Mouse (Mus musculus): Measurements from ENCODE around the gene Otud3. TPM values are rescaled to one million over a fixed set of nuclear protein-coding genes. Genes with fewer than 3 reads are reported as not detected.

Otud3 gene
- total and polyA plus RNA-seq, 3 experiments, result 11.3 to 15.0 TPM; not detected in 1

GRCm38 (mm10) chr4:138934456-138935145 is 20.9 kb upstream of the Otud3 start:
- Histone ChIP-seq H3K27ac (ENCODE audit: control insufficient read depth, low read depth, low read length) (no peak overlapping the region), H3K36me3 (ENCODE audit: control insufficient read depth in 1 of 2, insufficient read depth in 2 of 2, low read length in 2 of 2) (no peaks in the 10 kb centered on the region; a peak in 1 of 4 replicates), H3K9me3 (replicated peaks; ENCODE audit: insufficient read depth, low read length) (no peaks in the 10 kb centered on the region), H3K4me3 (ENCODE audit: control insufficient read depth in 1 of 2, insufficient read depth in 1 of 2, low read depth in 2 of 2, low read length in 2 of 2) (no peak overlapping the region), H3K27me3 (ENCODE audit: control insufficient read depth in 1 of 2, insufficient read depth in 2 of 2, low read length in 2 of 2) (peaks cover 0 to 4% of the 10 kb centered on the region in 2 experiments; a peak in 2 of 4 replicates), H3K79me2 (ENCODE audit: control insufficient read depth, insufficient read depth, low read length, poor library complexity) (no peaks in the 10 kb centered on the region), H3K4me1 (ENCODE audit: control insufficient read depth in 1 of 2, insufficient read depth in 2 of 2, low read length in 2 of 2) (no peaks in the 10 kb centered on the region; a peak in 1 of 4 replicates), H3K9ac (ENCODE audit: control insufficient read depth, low read depth, low read length, poor library complexity, severe bottlenecking) (no peak overlapping the region)
- DNase-seq (ENCODE audit: low read depth, low spot score), result no peak
- TF ChIP-seq CHD2 (IDR thresholded peaks at IDR 0.05; ENCODE audit: low read length) (no peak), KAT2A (conservative IDR thresholded peaks at IDR 0.05; ENCODE audit: low read depth, low read length) (no peak), MYC (IDR thresholded peaks at IDR 0.05; ENCODE audit: low read depth, low read length) (no peak)

GRCm38 (mm10) chr4:138933862-138934261 is 20.1 kb upstream of the Otud3 start:
- TF ChIP-seq MYC (IDR thresholded peaks at IDR 0.05; ENCODE audit: low read depth, low read length), result no peak
- no peak for TF ChIP-seq MAX (IDR thresholded peaks at IDR 0.05; ENCODE audit: low read length)
- TF ChIP-seq ETS1 (IDR thresholded peaks at IDR 0.05; ENCODE audit: low read depth, low read length), result no peak
- no peak for TF ChIP-seq TAL1 (IDR thresholded peaks at IDR 0.05; ENCODE audit: low read length)
- no peak for TF ChIP-seq MXI1 (IDR thresholded peaks at IDR 0.05; ENCODE audit: low read depth, low read length)
- no peak for TF ChIP-seq SMC3 (IDR thresholded peaks at IDR 0.05; ENCODE audit: low read depth, low read length)
- TF ChIP-seq TBP (IDR thresholded peaks at IDR 0.05; ENCODE audit: low read depth, low read length), result no peak
- TF ChIP-seq ZKSCAN1 (IDR thresholded peaks at IDR 0.05; ENCODE audit: low read depth, low read length), result no peak
- no peak for DNase-seq (ENCODE audit: low read depth, low spot score)
- H3K4me3 ChIP-seq (ENCODE audit: control insufficient read depth in 1 of 2, insufficient read depth in 1 of 2, low read depth in 2 of 2, low read length in 2 of 2), result no peak overlapping the region
- H3K9me3 ChIP-seq (replicated peaks; ENCODE audit: insufficient read depth, low read length), result no peaks in the 10 kb centered on the region
- no peak overlapping the region for H3K9ac ChIP-seq (ENCODE audit: control insufficient read depth, low read depth, low read length, poor library complexity, severe bottlenecking)
- H3K27ac ChIP-seq (ENCODE audit: control insufficient read depth, low read depth, low read length), result no peak overlapping the region
- H3K36me3 ChIP-seq (ENCODE audit: control insufficient read depth in 1 of 2, insufficient read depth in 2 of 2, low read length in 2 of 2), result no peaks in the 10 kb centered on the region; a peak in 1 of 4 replicates
- no peaks in the 10 kb centered on the region; a peak in 1 of 4 replicates for H3K4me1 ChIP-seq (ENCODE audit: control insufficient read depth in 1 of 2, insufficient read depth in 2 of 2, low read length in 2 of 2)
- H3K79me2 ChIP-seq (ENCODE audit: control insufficient read depth, insufficient read depth, low read length, poor library complexity), result no peaks in the 10 kb centered on the region
- peaks cover 0 to 4% of the 10 kb centered on the region in 2 experiments; a peak in 2 of 4 replicates for H3K27me3 ChIP-seq (ENCODE audit: control insufficient read depth in 1 of 2, insufficient read depth in 2 of 2, low read length in 2 of 2)

GRCm38 (mm10) chr4:138925561-138925960 is 11.8 kb upstream of the Otud3 start:
- Histone ChIP-seq H3K9ac (ENCODE audit: control insufficient read depth, low read depth, low read length, poor library complexity, severe bottlenecking) (no peak overlapping the region), H3K27me3 (ENCODE audit: control insufficient read depth in 1 of 2, insufficient read depth in 2 of 2, low read length in 2 of 2) (no peaks in the 10 kb centered on the region; a peak in 1 of 4 replicates), H3K27ac (ENCODE audit: control insufficient read depth, low read depth, low read length) (no peak overlapping the region), H3K79me2 (ENCODE audit: control insufficient read depth, insufficient read depth, low read length, poor library complexity) (no peaks in the 10 kb centered on the region), H3K36me3 (ENCODE audit: control insufficient read depth in 1 of 2, insufficient read depth in 2 of 2, low read length in 2 of 2) (no peaks in the 10 kb centered on the region), H3K4me3 (ENCODE audit: control insufficient read depth in 1 of 2, insufficient read depth in 1 of 2, low read depth in 2 of 2, low read length in 2 of 2) (no peak overlapping the region), H3K4me1 (ENCODE audit: control insufficient read depth in 1 of 2, insufficient read depth in 2 of 2, low read length in 2 of 2) (peaks cover 0 to 2% of the 10 kb centered on the region in 2 experiments; a peak in 1 of 4 replicates), H3K9me3 (replicated peaks; ENCODE audit: insufficient read depth, low read length) (no peaks in the 10 kb centered on the region)
- TF ChIP-seq ELF1 (IDR thresholded peaks at IDR 0.05; ENCODE audit: low read depth, low read length) (no peak), SMC3 (IDR thresholded peaks at IDR 0.05; ENCODE audit: low read depth, low read length) (no peak), MYB (IDR thresholded peaks at IDR 0.05; ENCODE audit: low read depth, low read length) (no peak), MAX (IDR thresholded peaks at IDR 0.05; ENCODE audit: low read length) (no peak), USF1 (IDR thresholded peaks at IDR 0.05; ENCODE audit: low read depth, low read length) (peak; percentile 7; the same call in 1 of the 2 replicates), ZMIZ1 (IDR thresholded peaks at IDR 0.05; ENCODE audit: low read depth, low read length) (no peak)
- DNase-seq (ENCODE audit: low read depth, low spot score), result no peak
